Comparison of ENCODE assay signal across 17 mouse cellular contexts in genomic region chr1:91624531-91625300, GRCm38 (mm10).
A peak's percentile ranks its signal among the peaks of the same experiment; 100 is the strongest.
DNase-seq lines count a peak whose midpoint lies in the region; ATAC-seq and TF ChIP-seq lines count a peak whose summit lies in the region.
"Had no signal": no experiment of that assay in that cellular context is flagged by ENCODE, and none has a peak within 500 bp of the region (broad histone marks: within the 10 kb centered on the region; RNA-seq: fewer than 3 reads in every experiment).

No protein-coding gene starts in this region.

- 66% methylated on average over 11 of the region's 11 CpGs for WGBS in limb, embryonic 14.5 days

- H3K9me3 ChIP-seq in limb, embryonic 14.5 days (ENCODE audit: control insufficient read depth, low read length): no peaks in the 10 kb centered on the region

- intact Hi-C loops in left cerebral cortex, postnatal 4 days (cut with DNase I): no loop called here
- intact Hi-C loops in left cerebral cortex, postnatal 14 days (cut with DNase I): no loop called here

- H3K27me3 ChIP-seq in limb, embryonic 14.5 days (ENCODE audit: control insufficient read depth, insufficient read depth, low read length): no peaks in the 10 kb centered on the region

- no peak for ATAC-seq in limb, embryonic 14.5 days (ENCODE audit: low FRiP score, low read depth)
- ATAC-seq: activated CD4-positive, CD25-positive, alpha-beta regulatory T cell, adult 4 months; intestine, embryonic 16.5 days; liver, postnatal 0 days had no signal

- peaks cover 16% of the 10 kb centered on the region for H3K4me1 ChIP-seq in limb, embryonic 14.5 days (ENCODE audit: control insufficient read depth, insufficient read depth, low read length)

- DNase-seq in left cerebral cortex, postnatal 4 days: peak; percentile 51
- no peak for DNase-seq in left cerebral cortex, postnatal 14 days (ENCODE audit: low spot score in 2 of 2)
- peak; percentile 20 for DNase-seq in brain, adult 2 months (ENCODE audit: low read depth, low spot score)
- DNase-seq in brain, embryonic 14.5 days (ENCODE audit: low read depth): peak; percentile 49
- no peak for DNase-seq in limb, embryonic 14.5 days (ENCODE audit: low spot score)
- no peak for DNase-seq in retina, postnatal 1 day
- DNase-seq in layer of hippocampus, adult 11-12 months (ENCODE audit: low spot score): no peak
- DNase-seq: gastrocnemius, postnatal 10 days; heart, postnatal 4 days; kidney, postnatal 10 days; liver, postnatal 0 days; right cerebral cortex, postnatal 4 days; thymus, adult 18-20 months had no signal

- 0 out of 2 replicates have a peak overlapping the region, but pooled peaks have one; percentile 27 for H3K27ac ChIP-seq in limb, embryonic 14.5 days (replicated peaks; ENCODE audit: low read depth, low read length)
- H3K27ac ChIP-seq: macrophage had no signal

- no peak overlapping the region for H3K4me2 ChIP-seq in limb, embryonic 14.5 days (replicated peaks; ENCODE audit: low read depth, low read length, severe bottlenecking)

- no peak for TF ChIP-seq POLR2A in brain, embryonic 14.5 days (IDR thresholded peaks at IDR 0.05; ENCODE audit: borderline replicate concordance, extremely low read depth, insufficient read depth, insufficient read length, poor library complexity, severe bottlenecking)
- TF ChIP-seq POLR2A in limb, embryonic 14.5 days (IDR thresholded peaks at IDR 0.05; ENCODE audit: borderline replicate concordance, extremely low read depth, insufficient read depth, insufficient read length): no peak

- H3K9ac ChIP-seq in limb, embryonic 14.5 days (ENCODE audit: low read depth, low read length, severe bottlenecking): no peak overlapping the region
- H3K9ac ChIP-seq: liver, postnatal 0 days had no signal

- no peak for TF ChIP-seq CTCF in brain, embryonic 14.5 days (IDR thresholded peaks at IDR 0.05; ENCODE audit: borderline replicate concordance, extremely low read depth, insufficient read depth, insufficient read length)

- no peaks in the 10 kb centered on the region for H3K36me3 ChIP-seq in limb, embryonic 14.5 days (ENCODE audit: control insufficient read depth, insufficient read depth, low read length)

- no peak overlapping the region for H3K4me3 ChIP-seq in limb, embryonic 14.5 days (replicated peaks; ENCODE audit: low read length)
- H3K4me3 ChIP-seq: myocyte had no signal

Comparison
In these comparisons a context has a peak if more than half of its experiments do, and no peak if none do; other contexts are left out.
1. DNase-seq: peak in left cerebral cortex, postnatal 4 days (single experiment), brain, adult 2 months (single experiment) and brain, embryonic 14.5 days (single experiment); none in left cerebral cortex, postnatal 14 days (0 of 2), limb, embryonic 14.5 days (single experiment), retina, postnatal 1 day (single experiment) and layer of hippocampus, adult 11-12 months (single experiment).